Mouse (Mus musculus): ENCODE results near the gene Tle6. TPM values are rescaled to one million over a fixed set of nuclear protein-coding genes. Genes with fewer than 3 reads are reported as not detected.

Gene Tle6
- polyA plus RNA-seq, 1 experiment from 2014 or later = 25.6 TPM

DNA sequence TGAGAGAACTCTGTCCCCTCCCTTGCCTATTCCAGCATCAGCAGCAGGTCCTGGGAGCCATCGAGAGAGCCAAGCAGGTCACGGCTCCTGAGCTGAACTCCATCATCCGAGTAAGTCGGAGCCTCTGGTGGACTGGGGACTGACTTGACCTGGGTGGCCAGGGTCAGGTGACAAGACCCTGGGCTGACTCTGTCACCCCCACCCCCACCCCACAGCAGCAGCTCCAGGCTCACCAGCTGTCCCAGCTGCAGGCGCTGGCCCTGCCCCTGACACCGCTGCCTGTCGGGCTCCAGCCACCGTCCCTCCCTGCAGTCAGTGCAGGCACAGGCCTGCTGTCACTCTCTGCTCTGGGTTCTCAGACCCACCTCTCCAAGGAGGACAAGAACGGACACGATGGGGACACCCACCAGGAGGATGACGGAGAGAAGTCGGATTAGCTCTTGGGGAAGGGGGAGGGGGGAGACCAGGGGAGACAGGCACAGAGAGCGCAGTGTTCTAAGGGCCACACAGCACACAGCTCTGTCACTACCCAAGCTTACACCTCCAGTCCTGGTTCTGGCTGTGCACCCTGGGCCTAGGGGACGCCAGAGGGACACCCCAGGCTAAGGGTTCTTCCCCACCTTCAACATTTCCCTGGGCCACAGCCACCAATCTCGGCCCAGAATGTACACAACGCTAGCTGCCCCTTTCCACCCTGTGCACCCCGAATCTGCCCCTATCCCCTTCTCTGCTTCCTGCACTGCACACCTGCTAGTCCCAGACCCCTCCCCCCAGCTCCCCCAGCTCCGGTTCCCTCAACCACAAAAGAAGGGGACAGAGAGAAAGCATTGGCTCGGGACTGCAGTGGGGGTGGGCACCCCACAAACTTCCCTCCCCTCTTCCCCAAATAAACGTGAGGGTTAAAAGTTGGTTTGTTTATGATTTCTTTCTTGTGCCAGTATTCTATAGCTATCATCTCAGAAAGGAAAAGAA is 35.3 kb downstream of the Tle6 start:
- Histone ChIP-seq H3K9me3 (replicated peaks; ENCODE audit: control insufficient read depth, low read length) (no peaks in the 10 kb centered on the region), H3K9ac (ENCODE audit: low read depth, low read length) (no peak overlapping the region), H3K27ac (ENCODE audit: low read depth, low read length) (no peak overlapping the region), H3K4me1 (ENCODE audit: control insufficient read depth, insufficient read depth, low read length) (peaks cover 71% of the 10 kb centered on the region), H3K4me2 (no peak overlapping the region), H3K36me3 (ENCODE audit: control insufficient read depth, insufficient read depth, low read length) (peaks cover 18% of the 10 kb centered on the region), H3K27me3 (ENCODE audit: control insufficient read depth, insufficient read depth, low read length) (0 out of 2 replicates have a peak, but pooled peaks cover 3% of the 10 kb centered on the region), H3K4me3 (ENCODE audit: low read depth, low read length) (no peak overlapping the region)
- ATAC-seq (replicated peaks; ENCODE audit: insufficient number of reproducible peaks, low FRiP score, low TSS enrichment) = no peak
- 36% methylated on average over 19 of the region's 20 CpGs for WGBS (ENCODE audit: insufficient replicate concordance)

DNA sequence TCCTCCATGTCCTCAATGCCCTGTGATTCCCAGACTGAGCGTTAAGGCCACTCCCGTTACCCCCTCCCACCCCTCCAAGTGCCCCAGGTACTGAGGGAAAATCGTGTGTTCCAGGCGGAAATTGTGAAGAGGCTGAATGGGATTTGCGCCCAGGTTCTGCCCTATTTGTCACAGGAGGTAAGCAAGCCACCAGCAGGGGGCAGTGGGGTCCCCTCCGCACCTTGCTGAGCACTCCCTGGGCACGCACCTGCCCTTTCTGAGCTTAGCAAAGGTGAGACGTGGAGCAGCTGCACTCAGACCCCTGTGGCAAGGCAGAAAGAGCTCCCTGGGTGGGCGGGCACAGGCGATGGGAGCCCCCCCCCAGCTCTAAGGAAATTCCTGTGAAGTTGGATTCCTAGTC is 36.1 kb downstream of the Tle6 start:
- H3K36me3 ChIP-seq (ENCODE audit: control insufficient read depth, insufficient read depth, low read length) = peaks cover 18% of the 10 kb centered on the region
- H3K4me2 ChIP-seq = no peak overlapping the region
- H3K9ac ChIP-seq (ENCODE audit: low read depth, low read length) = no peak overlapping the region
- 0 out of 2 replicates have a peak overlapping the region, but pooled peaks have one; percentile 4 for H3K27ac ChIP-seq (ENCODE audit: low read depth, low read length)
- no peak overlapping the region for H3K4me3 ChIP-seq (ENCODE audit: low read depth, low read length)
- 31% methylated on average over 10 of the region's 10 CpGs for WGBS (ENCODE audit: insufficient replicate concordance)
- H3K9me3 ChIP-seq (replicated peaks; ENCODE audit: control insufficient read depth, low read length) = no peaks in the 10 kb centered on the region
- no peak for ATAC-seq (replicated peaks; ENCODE audit: insufficient number of reproducible peaks, low FRiP score, low TSS enrichment)
- 0 out of 2 replicates have a peak, but pooled peaks cover 3% of the 10 kb centered on the region for H3K27me3 ChIP-seq (ENCODE audit: control insufficient read depth, insufficient read depth, low read length)
- H3K4me1 ChIP-seq (ENCODE audit: control insufficient read depth, insufficient read depth, low read length) = peaks cover 63% of the 10 kb centered on the region

DNA sequence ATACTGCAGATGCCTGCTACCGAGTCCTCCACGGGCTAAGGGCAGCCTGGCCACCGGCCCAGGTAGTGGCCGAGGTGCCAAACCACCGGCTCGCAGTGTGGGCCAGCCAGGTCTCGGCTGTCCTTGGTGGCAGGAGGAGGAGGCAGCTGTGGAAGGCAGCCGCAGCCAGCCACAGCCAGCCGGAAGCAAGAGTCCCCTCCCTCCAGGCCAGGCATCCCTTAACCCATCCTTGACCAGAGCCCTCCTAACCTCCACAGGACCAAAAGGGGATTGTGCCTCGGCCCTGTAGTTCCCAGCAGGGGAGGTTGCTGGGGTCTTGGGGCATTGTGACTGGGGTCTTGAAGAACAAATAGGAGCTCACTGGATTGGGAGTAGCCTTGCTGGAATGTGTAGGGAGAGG is 36.7 kb downstream of the Tle6 start:
- Histone ChIP-seq H3K27ac (ENCODE audit: low read depth, low read length) (peak overlapping the region; percentile 4; the same call in 1 of the 2 replicates), H3K36me3 (ENCODE audit: control insufficient read depth, insufficient read depth, low read length) (peaks cover 18% of the 10 kb centered on the region), H3K4me3 (ENCODE audit: low read depth, low read length) (peak overlapping the region; percentile 28; the same call in 1 of the 2 replicates), H3K9me3 (replicated peaks; ENCODE audit: control insufficient read depth, low read length) (no peaks in the 10 kb centered on the region), H3K9ac (ENCODE audit: low read depth, low read length) (peak overlapping the region; percentile 55; the same call in 1 of the 2 replicates), H3K4me1 (ENCODE audit: control insufficient read depth, insufficient read depth, low read length) (peaks cover 58% of the 10 kb centered on the region), H3K4me2 (peak overlapping the region; percentile 59), H3K27me3 (ENCODE audit: control insufficient read depth, insufficient read depth, low read length) (0 out of 2 replicates have a peak, but pooled peaks cover 3% of the 10 kb centered on the region)
- no peak for ATAC-seq (replicated peaks; ENCODE audit: insufficient number of reproducible peaks, low FRiP score, low TSS enrichment)
- WGBS (ENCODE audit: insufficient replicate concordance) = 3% methylated on average over 10 of the region's 10 CpGs

DNA sequence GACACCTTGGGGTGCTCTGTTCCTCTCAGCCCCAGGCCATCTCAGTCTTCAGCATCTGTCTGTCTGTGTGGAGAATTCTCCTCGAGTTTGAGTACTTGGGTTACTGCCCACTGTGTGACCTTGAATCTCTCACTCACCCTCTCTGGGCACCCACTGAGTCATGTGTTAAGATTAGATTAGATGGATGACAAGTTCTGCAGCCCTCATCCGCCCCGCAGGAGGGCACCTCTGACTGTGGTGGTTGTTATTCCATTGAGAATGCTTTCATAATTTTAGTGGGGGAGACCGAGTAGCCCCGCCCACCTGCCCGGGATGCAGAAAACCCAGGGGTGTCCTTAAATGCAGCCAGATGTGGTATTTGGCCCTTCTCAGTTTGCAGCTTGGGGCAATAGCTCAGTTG is 37.4 kb downstream of the Tle6 start:
- Histone ChIP-seq H3K4me2 (peak overlapping the region; percentile 59), H3K4me3 (ENCODE audit: low read depth, low read length) (peak overlapping the region; percentile 28; the same call in 1 of the 2 replicates), H3K9me3 (replicated peaks; ENCODE audit: control insufficient read depth, low read length) (no peaks in the 10 kb centered on the region), H3K36me3 (ENCODE audit: control insufficient read depth, insufficient read depth, low read length) (peaks cover 18% of the 10 kb centered on the region), H3K9ac (ENCODE audit: low read depth, low read length) (peak overlapping the region; percentile 49), H3K4me1 (ENCODE audit: control insufficient read depth, insufficient read depth, low read length) (peaks cover 51% of the 10 kb centered on the region), H3K27me3 (ENCODE audit: control insufficient read depth, insufficient read depth, low read length) (0 out of 2 replicates have a peak, but pooled peaks cover 3% of the 10 kb centered on the region), H3K27ac (ENCODE audit: low read depth, low read length) (peak overlapping the region; percentile 4)
- 31% methylated on average over 6 of the region's 6 CpGs for WGBS (ENCODE audit: insufficient replicate concordance)
- no peak for ATAC-seq (replicated peaks; ENCODE audit: insufficient number of reproducible peaks, low FRiP score, low TSS enrichment)

DNA sequence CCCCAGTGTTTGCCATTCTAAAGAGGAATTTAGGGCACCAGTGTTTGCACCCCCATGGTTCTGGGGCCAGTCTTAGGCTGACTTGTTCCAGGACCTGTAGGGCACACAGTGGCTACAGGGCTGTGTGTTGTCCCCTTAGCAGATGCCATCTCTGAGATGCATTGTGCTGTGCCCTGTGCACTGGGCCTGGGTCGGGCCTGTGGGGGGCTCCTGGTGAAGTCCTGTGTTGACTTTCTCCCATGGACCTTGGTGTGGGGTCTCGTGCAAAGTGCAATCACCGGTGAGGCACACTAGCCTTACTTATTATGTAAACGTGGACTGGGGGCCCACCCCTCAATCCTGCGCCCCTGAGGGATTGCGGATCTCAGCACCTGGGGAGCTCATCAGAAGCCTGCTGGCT is 38.5 kb downstream of the Tle6 start:
- Histone ChIP-seq H3K36me3 (ENCODE audit: control insufficient read depth, insufficient read depth, low read length) (peaks cover 18% of the 10 kb centered on the region), H3K9ac (ENCODE audit: low read depth, low read length) (no peak overlapping the region), H3K4me1 (ENCODE audit: control insufficient read depth, insufficient read depth, low read length) (peaks cover 44% of the 10 kb centered on the region), H3K27me3 (ENCODE audit: control insufficient read depth, insufficient read depth, low read length) (0 out of 2 replicates have a peak, but pooled peaks cover 3% of the 10 kb centered on the region), H3K27ac (ENCODE audit: low read depth, low read length) (peak overlapping the region; percentile 18; the same call in 1 of the 2 replicates), H3K4me2 (peak overlapping the region; percentile 9; the same call in 1 of the 2 replicates), H3K4me3 (ENCODE audit: low read depth, low read length) (no peak overlapping the region), H3K9me3 (replicated peaks; ENCODE audit: control insufficient read depth, low read length) (no peaks in the 10 kb centered on the region)
- ATAC-seq (replicated peaks; ENCODE audit: insufficient number of reproducible peaks, low FRiP score, low TSS enrichment) = no peak
- WGBS (ENCODE audit: insufficient replicate concordance) = 74% methylated on average over 6 of the region's 6 CpGs

DNA sequence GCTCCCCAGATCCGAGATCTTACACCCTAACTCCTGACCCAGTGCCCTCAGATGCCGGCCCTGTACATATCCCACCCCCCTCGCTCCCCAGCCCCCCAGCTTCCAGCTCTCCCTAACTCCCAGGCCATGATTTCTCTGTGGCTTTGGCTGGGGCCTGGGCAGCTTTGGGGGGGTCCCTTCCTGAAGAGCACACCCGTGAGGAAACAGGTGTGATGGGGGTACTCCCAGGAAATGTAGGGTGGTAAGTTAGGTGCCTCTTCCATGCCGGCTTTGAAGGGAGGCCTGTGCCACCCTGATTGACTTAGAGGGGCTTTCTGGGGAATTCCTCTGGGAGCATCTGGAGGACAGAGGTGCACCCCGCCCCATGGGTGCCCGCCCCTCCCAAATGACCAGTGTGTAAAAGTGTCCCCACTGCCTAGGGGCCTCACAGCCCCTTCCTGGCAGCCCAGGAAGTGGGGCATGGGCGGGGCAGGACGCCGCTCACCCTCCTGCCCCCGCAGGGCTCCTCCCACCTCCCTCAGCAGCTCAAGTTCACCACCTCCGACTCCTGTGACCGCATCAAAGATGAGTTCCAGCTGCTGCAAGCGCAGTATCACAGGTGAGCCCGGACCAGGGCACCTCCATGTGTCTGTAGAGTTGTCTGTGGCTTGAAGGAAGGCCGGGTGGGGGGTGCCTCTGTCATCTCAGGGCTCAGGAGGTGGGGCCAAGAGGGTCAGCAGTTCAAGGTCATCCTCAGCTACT is 40.0 kb downstream of the Tle6 start:
- H3K4me1 ChIP-seq (ENCODE audit: control insufficient read depth, insufficient read depth, low read length) = peaks cover 44% of the 10 kb centered on the region
- no peak for ATAC-seq (replicated peaks; ENCODE audit: insufficient number of reproducible peaks, low FRiP score, low TSS enrichment)

DNA sequence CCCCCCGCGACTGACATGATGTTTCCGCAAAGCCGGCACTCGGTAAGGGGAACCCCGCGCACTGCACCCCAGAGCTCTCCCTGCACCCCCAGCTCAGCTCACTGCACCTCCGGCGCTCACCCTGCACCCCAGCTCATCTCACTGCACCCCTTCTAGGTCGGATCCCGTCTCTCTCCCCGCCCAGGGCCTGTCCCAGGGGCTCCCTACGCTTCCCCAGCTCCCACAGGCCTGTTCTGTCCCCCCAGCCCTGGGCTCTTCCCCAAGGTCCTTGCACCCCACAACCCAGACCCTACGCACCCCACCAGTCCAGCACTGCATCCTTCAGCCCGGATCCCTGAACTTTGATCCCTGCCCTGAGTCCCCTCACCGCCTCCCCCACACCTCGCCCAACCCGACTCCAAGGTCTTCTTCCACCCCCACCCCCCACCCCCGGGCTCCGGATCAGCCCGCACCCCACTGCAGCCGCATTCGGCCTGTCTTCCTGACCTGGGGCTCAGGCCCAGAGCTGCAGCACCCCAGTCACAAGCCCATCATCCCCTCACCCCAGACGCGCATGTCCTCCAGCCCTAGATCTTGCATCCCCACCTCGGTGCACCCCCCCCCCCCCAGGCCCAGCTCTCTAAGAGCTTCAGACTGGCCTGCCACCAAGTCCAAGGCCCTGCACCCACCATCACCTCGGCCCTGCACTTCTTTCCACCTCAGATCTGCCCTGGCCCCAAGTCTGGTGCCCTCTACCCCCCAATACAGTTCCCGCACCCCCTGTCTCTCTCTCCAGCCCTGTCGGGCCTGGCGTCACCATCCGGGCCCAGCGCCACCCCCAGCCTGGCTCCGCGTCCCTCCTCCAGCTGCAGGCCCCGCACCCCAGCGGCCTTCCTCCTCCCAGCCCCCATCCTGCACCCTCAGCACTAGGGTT is 41.0 kb downstream of the Tle6 start:
- H3K9ac ChIP-seq (ENCODE audit: low read depth, low read length) = peak overlapping the region; percentile 100
- WGBS (ENCODE audit: insufficient replicate concordance) = 1% methylated on average over 36 of the region's 36 CpGs
- no peaks in the 10 kb centered on the region for H3K9me3 ChIP-seq (replicated peaks; ENCODE audit: control insufficient read depth, low read length)
- H3K27me3 ChIP-seq (ENCODE audit: control insufficient read depth, insufficient read depth, low read length) = no peaks in the 10 kb centered on the region
- peak; percentile 9 for ATAC-seq (replicated peaks; ENCODE audit: insufficient number of reproducible peaks, low FRiP score, low TSS enrichment)
- peaks cover 40% of the 10 kb centered on the region for H3K4me1 ChIP-seq (ENCODE audit: control insufficient read depth, insufficient read depth, low read length)
- peak overlapping the region; percentile 98 for H3K4me3 ChIP-seq (ENCODE audit: low read depth, low read length)
- peak overlapping the region; percentile 96 for H3K4me2 ChIP-seq
- H3K27ac ChIP-seq (ENCODE audit: low read depth, low read length) = peak overlapping the region; percentile 92
- peaks cover 2% of the 10 kb centered on the region; the same call in 1 of the 2 replicates for H3K36me3 ChIP-seq (ENCODE audit: control insufficient read depth, insufficient read depth, low read length)

More for the DNA sequence above, 40.0 kb downstream of the Tle6 start:
- WGBS (ENCODE audit: insufficient replicate concordance) = 6% methylated on average over 16 of the region's 16 CpGs
- H3K4me3 ChIP-seq (ENCODE audit: low read depth, low read length) = peak overlapping the region; percentile 98
- H3K27ac ChIP-seq (ENCODE audit: low read depth, low read length) = peak overlapping the region; percentile 92
- no peaks in the 10 kb centered on the region for H3K9me3 ChIP-seq (replicated peaks; ENCODE audit: control insufficient read depth, low read length)
- H3K36me3 ChIP-seq (ENCODE audit: control insufficient read depth, insufficient read depth, low read length) = peaks cover 11% of the 10 kb centered on the region
- H3K27me3 ChIP-seq (ENCODE audit: control insufficient read depth, insufficient read depth, low read length) = no peaks in the 10 kb centered on the region
- H3K9ac ChIP-seq (ENCODE audit: low read depth, low read length) = peak overlapping the region; percentile 100
- H3K4me2 ChIP-seq = peak overlapping the region; percentile 96

Data from heart, embryonic 11.5 days (tissue).